Mouse (Mus musculus) embryonic facial prominence, embryonic 13.5 days (tissue): ENCODE measurements at regions not wholly inside any gene's neighbourhood (a gene's known extent, or its start where the extent isn't known, plus 50 kb on each side); places are given as distances from the start of the nearest gene placed in this dataset.

Source experiments
- ATAC-seq: fragments of 200-750 bp; cut with Nextera tagmentation; 2 replicates; pipeline ENCODE4 v1.8.0; 2017; ENCODE audit warnings: low read depth; ENCODE audit not compliant: insufficient number of reproducible peaks, insufficient read depth, low FRiP score, low TSS enrichment
- H3K27ac ChIP-seq: fragments of 300-500 bp; sonication (generic); 2 replicates; pipeline ENCODE4 v1.5.1; 2015; ENCODE audit warnings: moderate library complexity, mild to moderate bottlenecking, inconsistent platforms
- H3K27me3 ChIP-seq: fragments of 300-500 bp; sonication (generic); 2 replicates; pipeline ENCODE4 v1.6.1; 2015; ENCODE audit warnings: mild to moderate bottlenecking, inconsistent platforms
- H3K36me3 ChIP-seq: fragments of 300-500 bp; sonication (generic); 2 replicates; pipeline ENCODE4 v1.6.1; 2015; ENCODE audit warnings: mild to moderate bottlenecking, inconsistent platforms
- H3K4me1 ChIP-seq: fragments of 300-500 bp; sonication (generic); 2 replicates; pipeline ENCODE4 v1.6.1; 2015; ENCODE audit warnings: inconsistent platforms
- H3K4me2 ChIP-seq: fragments of 300-500 bp; sonication (generic); 2 replicates; pipeline ENCODE4 v1.6.1; 2015; ENCODE audit warnings: moderate library complexity, mild to moderate bottlenecking, inconsistent platforms
- H3K4me3 ChIP-seq: fragments of 300-500 bp; sonication (generic); 2 replicates; pipeline ENCODE4 v1.5.1; 2015; ENCODE audit warnings: mild to moderate bottlenecking, inconsistent platforms
- H3K9ac ChIP-seq: fragments of 300-500 bp; sonication (generic); 2 replicates; pipeline ENCODE4 v1.6.1; 2015; ENCODE audit warnings: mild to moderate bottlenecking, inconsistent platforms
- H3K9me3 ChIP-seq: fragments of 300-500 bp; sonication (generic); 2 replicates; pipeline ENCODE4 v1.6.1; 2016; ENCODE audit warnings: inconsistent platforms
- WGBS: fragments of 180-500 bp; shearing (Covaris S2); methylation state at CpG from one replicate; pipeline ENCODE4 v1.1.7; 2015; ENCODE audit warnings: mixed read lengths; 5-methylcytosine and 5-hydroxymethylcytosine counted together

GRCm38 (mm10) chr4:105914996-105915395, 125.3 kb downstream of the Gm12728 start:
- no peaks in the 10 kb centered on the region for H3K36me3 ChIP-seq
- no peak overlapping the region for H3K9ac ChIP-seq
- no peak overlapping the region for H3K4me2 ChIP-seq
- H3K27me3 ChIP-seq, result no peaks in the 10 kb centered on the region
- no peaks in the 10 kb centered on the region for H3K9me3 ChIP-seq
- no peak for ATAC-seq
- peaks cover 15% of the 10 kb centered on the region for H3K4me1 ChIP-seq
- no peak overlapping the region for H3K4me3 ChIP-seq
- WGBS, result 32% methylated on average over 6 of the region's 6 CpGs
- no peak overlapping the region for H3K27ac ChIP-seq

- Histone ChIP-seq H3K9ac (no peak overlapping the region), H3K4me3 (no peak overlapping the region), H3K4me1 (peaks cover 7% of the 10 kb centered on the region), H3K4me2 (no peak overlapping the region), H3K9me3 (no peaks in the 10 kb centered on the region), H3K36me3 (no peaks in the 10 kb centered on the region), H3K27ac (no peak overlapping the region), H3K27me3 (no peaks in the 10 kb centered on the region)
- WGBS, result 85% methylated on average over 9 of the region's 9 CpGs
- ATAC-seq, result no peak
Observed at GRCm38 (mm10) chr4:105916229-105916628, 126.6 kb downstream of the Gm12728 start.

GRCm38 (mm10) chr4:105924781-105925382, 135.2 kb downstream of the Gm12728 start:
- H3K27ac ChIP-seq, result no peak overlapping the region
- H3K4me3 ChIP-seq, result no peak overlapping the region
- WGBS, result 65% methylated on average over 6 of the region's 6 CpGs
- no peaks in the 10 kb centered on the region for H3K9me3 ChIP-seq
- no peaks in the 10 kb centered on the region for H3K4me1 ChIP-seq
- H3K9ac ChIP-seq, result no peak overlapping the region
- no peaks in the 10 kb centered on the region for H3K36me3 ChIP-seq
- H3K27me3 ChIP-seq, result no peaks in the 10 kb centered on the region
- ATAC-seq, result no peak
- no peak overlapping the region for H3K4me2 ChIP-seq

- 90% methylated on average over 2 of the region's 2 CpGs for WGBS
- Histone ChIP-seq H3K4me1 (no peaks in the 10 kb centered on the region), H3K27ac (no peak overlapping the region), H3K4me3 (no peak overlapping the region), H3K9ac (no peak overlapping the region), H3K27me3 (no peaks in the 10 kb centered on the region), H3K36me3 (no peaks in the 10 kb centered on the region), H3K4me2 (no peak overlapping the region), H3K9me3 (no peaks in the 10 kb centered on the region)
- no peak for ATAC-seq
Observed at GRCm38 (mm10) chr4:105925506-105925905, 135.8 kb downstream of the Gm12728 start.

- Histone ChIP-seq H3K4me1 (no peaks in the 10 kb centered on the region), H3K36me3 (no peaks in the 10 kb centered on the region), H3K27me3 (no peaks in the 10 kb centered on the region), H3K4me3 (no peak overlapping the region), H3K4me2 (no peak overlapping the region), H3K9me3 (no peaks in the 10 kb centered on the region), H3K27ac (no peak overlapping the region), H3K9ac (no peak overlapping the region)
- 92% methylated on average over 10 of the region's 10 CpGs for WGBS
- no peak for ATAC-seq
Observed at GRCm38 (mm10) chr4:105929658-105930057, 140.0 kb downstream of the Gm12728 start.

- no peak for ATAC-seq
- no peak overlapping the region for H3K4me3 ChIP-seq
- H3K9ac ChIP-seq, result no peak overlapping the region
- no peak overlapping the region for H3K4me2 ChIP-seq
- no peaks in the 10 kb centered on the region for H3K27me3 ChIP-seq
- H3K27ac ChIP-seq, result no peak overlapping the region
- H3K4me1 ChIP-seq, result peaks cover 17% of the 10 kb centered on the region
- no peaks in the 10 kb centered on the region for H3K9me3 ChIP-seq
- no peaks in the 10 kb centered on the region for H3K36me3 ChIP-seq
- WGBS, result 47% methylated on average over 4 of the region's 4 CpGs
Observed at GRCm38 (mm10) chr4:105934971-105935370, 145.3 kb downstream of the Gm12728 start.

- no peak overlapping the region for H3K27ac ChIP-seq
- H3K27me3 ChIP-seq, result no peaks in the 10 kb centered on the region
- no peak for ATAC-seq
- no peak overlapping the region for H3K4me2 ChIP-seq
- no peaks in the 10 kb centered on the region for H3K36me3 ChIP-seq
- peaks cover 29% of the 10 kb centered on the region for H3K4me1 ChIP-seq
- 85% methylated on average over 7 of the region's 7 CpGs for WGBS
- no peak overlapping the region for H3K4me3 ChIP-seq
- no peaks in the 10 kb centered on the region for H3K9me3 ChIP-seq
- H3K9ac ChIP-seq, result no peak overlapping the region
Observed at GRCm38 (mm10) chr4:105936755-105937514, 147.3 kb downstream of the Gm12728 start.

- H3K27ac ChIP-seq, result no peak overlapping the region
- no peak overlapping the region for H3K9ac ChIP-seq
- H3K4me1 ChIP-seq, result peaks cover 31% of the 10 kb centered on the region
- H3K9me3 ChIP-seq, result no peaks in the 10 kb centered on the region
- no peaks in the 10 kb centered on the region for H3K27me3 ChIP-seq
- H3K4me3 ChIP-seq, result no peak overlapping the region
- 82% methylated on average over 6 of the region's 6 CpGs for WGBS
- no peak overlapping the region for H3K4me2 ChIP-seq
- no peaks in the 10 kb centered on the region for H3K36me3 ChIP-seq
- no peak for ATAC-seq
Observed at GRCm38 (mm10) chr4:105937587-105937986, 147.9 kb downstream of the Gm12728 start.

GRCm38 (mm10) chr4:105938886-105939285, 149.2 kb downstream of the Gm12728 start:
- no peaks in the 10 kb centered on the region for H3K36me3 ChIP-seq
- no peak overlapping the region for H3K27ac ChIP-seq
- no peaks in the 10 kb centered on the region for H3K27me3 ChIP-seq
- 65% methylated on average over 11 of the region's 11 CpGs for WGBS
- H3K4me3 ChIP-seq, result no peak overlapping the region
- H3K4me1 ChIP-seq, result peaks cover 40% of the 10 kb centered on the region
- no peaks in the 10 kb centered on the region for H3K9me3 ChIP-seq
- no peak for ATAC-seq
- no peak overlapping the region for H3K9ac ChIP-seq
- H3K4me2 ChIP-seq, result no peak overlapping the region

- Histone ChIP-seq H3K9ac (no peak overlapping the region), H3K4me2 (no peak overlapping the region), H3K27ac (no peak overlapping the region), H3K9me3 (no peaks in the 10 kb centered on the region), H3K4me1 (peaks cover 48% of the 10 kb centered on the region), H3K4me3 (no peak overlapping the region), H3K36me3 (no peaks in the 10 kb centered on the region), H3K27me3 (no peaks in the 10 kb centered on the region)
- 39% methylated on average over 11 of the region's 11 CpGs for WGBS
- no peak for ATAC-seq
Observed at GRCm38 (mm10) chr4:105939636-105940199, 150.0 kb downstream of the Gm12728 start.

GRCm38 (mm10) chr4:105940891-105941290, 151.2 kb downstream of the Gm12728 start:
- no peak for ATAC-seq
- H3K9me3 ChIP-seq, result no peaks in the 10 kb centered on the region
- H3K4me3 ChIP-seq, result no peak overlapping the region
- H3K9ac ChIP-seq, result no peak overlapping the region
- H3K36me3 ChIP-seq, result no peaks in the 10 kb centered on the region
- H3K27ac ChIP-seq, result no peak overlapping the region
- no peaks in the 10 kb centered on the region for H3K27me3 ChIP-seq
- H3K4me1 ChIP-seq, result peaks cover 57% of the 10 kb centered on the region
- H3K4me2 ChIP-seq, result no peak overlapping the region
- 85% methylated on average over 7 of the region's 7 CpGs for WGBS

- H3K36me3 ChIP-seq, result no peaks in the 10 kb centered on the region
- no peak for ATAC-seq
- H3K4me2 ChIP-seq, result no peak overlapping the region
- no peaks in the 10 kb centered on the region for H3K27me3 ChIP-seq
- H3K9me3 ChIP-seq, result no peaks in the 10 kb centered on the region
- H3K9ac ChIP-seq, result no peak overlapping the region
- peaks cover 57% of the 10 kb centered on the region for H3K4me1 ChIP-seq
- H3K27ac ChIP-seq, result peak overlapping the region; percentile 55; the same call in 1 of the 2 replicates
- 33% methylated on average over 7 of the region's 7 CpGs for WGBS
- H3K4me3 ChIP-seq, result no peak overlapping the region
Observed at GRCm38 (mm10) chr4:105941785-105942184, 152.1 kb downstream of the Gm12728 start.
